Mouse (Mus musculus): ENCODE results near the gene Cyp2c69. TPM values are rescaled to one million over a fixed set of nuclear protein-coding genes. Genes with fewer than 3 reads are reported as not detected.
"Not testable (repeated sequence)": the region's sequence is repeated elsewhere in the genome, so short reads cannot be mapped to it uniquely, and the experiment has no call there.

Cyp2c69 gene
- not detected for total RNA-seq (2021)
- long read RNA-seq, experiment 1: 0 reads
- long read RNA-seq, experiment 2: 0 reads

GRCm38 (mm10) chr19:39886699-39887098 is at the start of gene Cyp2c69:
TSS of gene Cyp2c69 (minus strand) at chr19:39886799.
- DNase-seq; intact Hi-C loops (cut with DNase I; ENCODE audit: low total_unique reads): not testable (repeated sequence)

GRCm38 (mm10) chr19:39935396-39935795 is 48.8 kb upstream of the Cyp2c69 start:
- no peak for DNase-seq
- intact Hi-C loops (cut with DNase I; ENCODE audit: low total_unique reads): no loop called here

- no peak for DNase-seq
- intact Hi-C loops (cut with DNase I; ENCODE audit: low total_unique reads): no loop called here
These were observed 43.4 kb upstream of the Cyp2c69 start for GRCm38 (mm10) chr19:39930032-39930431.

- no peak for DNase-seq
- intact Hi-C loops (cut with DNase I; ENCODE audit: low total_unique reads): no loop called here
These were observed 15.1 kb upstream of the Cyp2c69 start for GRCm38 (mm10) chr19:39901656-39902055.

- intact Hi-C loops (cut with DNase I; ENCODE audit: low total_unique reads); DNase-seq: not testable (repeated sequence)
These were observed 3.5 kb upstream of the Cyp2c69 start for GRCm38 (mm10) chr19:39890079-39890478.

DNA sequence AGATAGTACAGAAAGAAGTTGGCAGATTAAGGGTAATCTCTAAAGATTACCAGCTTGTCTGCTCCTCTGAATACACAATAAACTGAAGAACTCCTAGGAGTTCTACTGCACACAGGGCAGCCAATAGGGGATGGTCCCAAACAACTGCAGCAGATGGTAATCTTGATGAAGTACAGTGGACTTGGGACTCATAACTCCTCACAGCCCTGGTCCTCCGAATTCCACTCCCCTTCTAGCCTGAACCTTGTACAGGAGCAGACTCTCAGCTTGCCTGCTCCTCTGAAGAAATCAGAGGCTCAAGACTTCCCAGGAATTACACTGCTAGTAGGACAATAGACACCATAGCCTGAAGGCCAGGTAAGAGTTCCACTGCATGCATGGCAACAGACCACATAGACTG is 20.5 kb downstream of the Cyp2c69 start:
- no peak for DNase-seq
- intact Hi-C loops (cut with DNase I; ENCODE audit: low total_unique reads): no loop called here

DNA sequence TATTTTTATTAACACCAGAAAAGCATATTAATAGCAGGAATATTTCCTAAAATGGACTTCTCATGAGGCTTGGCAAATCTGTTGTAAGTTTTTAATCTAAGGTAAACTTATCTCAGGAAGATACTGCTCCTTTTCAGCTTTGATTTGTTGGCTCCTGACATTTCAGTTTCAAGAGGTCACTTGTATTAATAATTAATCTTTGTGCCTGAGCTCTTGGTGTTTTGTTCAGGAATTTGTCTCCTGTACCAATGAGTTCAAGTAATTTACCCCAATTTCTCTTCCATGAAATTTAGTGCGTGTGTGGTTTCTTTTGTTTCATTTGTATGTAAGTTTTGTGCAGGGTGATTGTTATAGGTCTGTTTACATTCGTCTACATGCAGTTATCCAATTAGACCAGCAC is 65.7 kb downstream of the Cyp2c69 start:
- intact Hi-C loops (cut with DNase I; ENCODE audit: low total_unique reads); DNase-seq: not testable (repeated sequence)

DNA sequence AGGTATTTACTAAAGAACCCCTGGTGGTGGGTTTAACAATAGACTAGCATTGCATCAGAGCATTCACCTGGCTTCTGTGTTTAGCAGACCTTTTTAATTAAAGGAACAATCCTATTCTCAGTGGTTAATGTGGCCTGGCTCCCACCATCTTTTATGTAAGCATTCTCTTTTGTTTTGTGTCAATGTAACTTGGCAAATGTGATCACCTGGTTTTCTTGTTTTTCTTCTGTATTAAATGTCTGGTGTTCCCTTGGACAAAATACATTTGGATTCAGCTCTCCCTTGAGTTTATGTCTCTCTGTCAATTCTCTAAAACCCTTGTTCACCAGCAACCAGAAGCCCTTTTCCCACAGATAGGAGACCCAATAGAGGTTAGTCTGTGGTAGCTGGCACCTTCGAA is 70.2 kb downstream of the Cyp2c69 start:
- intact Hi-C loops (cut with DNase I; ENCODE audit: low total_unique reads): not testable (repeated sequence)

GRCm38 (mm10) chr19:39815991-39816390 is 70.6 kb downstream of the Cyp2c69 start:
- DNase-seq; intact Hi-C loops (cut with DNase I; ENCODE audit: low total_unique reads): not testable (repeated sequence)

More for the DNA sequence above, 70.2 kb downstream of the Cyp2c69 start:
- DNase-seq: not testable (repeated sequence)

DNA sequence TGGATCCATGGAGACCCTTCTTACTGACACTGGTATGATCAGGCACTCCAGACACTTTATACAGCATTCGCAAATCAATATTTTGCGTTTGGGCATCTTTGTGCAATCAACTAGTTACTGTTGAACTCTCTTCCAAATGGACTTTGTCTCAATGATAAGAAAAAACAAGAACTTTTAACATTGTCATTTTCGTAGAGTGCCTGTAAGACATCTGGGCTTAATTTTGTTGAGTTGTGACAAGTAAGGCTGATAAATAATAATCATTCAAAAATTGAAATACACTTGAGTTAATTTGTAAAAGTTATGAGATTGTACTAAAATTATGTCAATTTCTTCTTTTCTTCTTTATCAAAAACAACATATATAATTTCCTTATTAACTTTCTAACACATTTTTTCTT is 73.9 kb downstream of the Cyp2c69 start, which contains the start of gene Cyp2c40:
Gene Cyp2c40, minus strand, starts transcription at position 101 of the 400 bp plus-strand sequence.
- intact Hi-C loops (cut with DNase I; ENCODE audit: low total_unique reads); DNase-seq: not testable (repeated sequence)

Other genes with a start within 250 kb of the Cyp2c69 start
- gene Cyp2c67, start 237.7 kb downstream of the Cyp2c69 start, total RNA-seq (2021): not detected
- not detected for gene Cyp2c68, start 145.7 kb downstream of the Cyp2c69 start, total RNA-seq (2021)
- not detected for gene Cyp2c40, start 74.0 kb downstream of the Cyp2c69 start, total RNA-seq (2021)
- not detected for gene Cyp2c37, start 105.6 kb upstream of the Cyp2c69 start, total RNA-seq (2021)
- not detected for gene Cyp2c54, start 187.0 kb upstream of the Cyp2c69 start, total RNA-seq (2021)
- gene Cyp2c50, start 202.9 kb upstream of the Cyp2c69 start, total RNA-seq (2021): not detected